Mouse (Mus musculus) neural tube, embryonic 14.5 days (tissue): ENCODE measurements at regions not wholly inside any gene's neighbourhood (a gene's known extent, or its start where the extent isn't known, plus 50 kb on each side); places are given as distances from the start of the nearest gene placed in this dataset.
A peak's percentile ranks its signal among the peaks of the same experiment; 100 is the strongest.

Source experiments
- ATAC-seq: fragments of 200-750 bp; cut with Nextera tagmentation; 2 replicates; pipeline ENCODE4 v1.8.0; 2017; ENCODE audit warnings: low read depth, mild to moderate bottlenecking, moderate TSS enrichment, moderate library complexity
- H3K27ac ChIP-seq: fragments of 300-500 bp; sonication (generic); 2 replicates; pipeline ENCODE4 v1.5.1; 2014; ENCODE audit warnings: low read depth, mild to moderate bottlenecking, control low read depth, low read length, moderate library complexity, mixed read lengths
- H3K27me3 ChIP-seq: fragments of 300-500 bp; sonication (generic); 2 replicates; pipeline ENCODE4 v1.6.1; 2014; ENCODE audit warnings: low read length; ENCODE audit not compliant: control insufficient read depth, insufficient read depth
- H3K36me3 ChIP-seq: fragments of 300-500 bp; sonication (generic); 2 replicates; pipeline ENCODE4 v1.6.1; 2014; ENCODE audit warnings: low read length, mixed read lengths; ENCODE audit not compliant: control insufficient read depth, insufficient read depth
- H3K4me1 ChIP-seq: fragments of 300-500 bp; sonication (generic); 2 replicates; pipeline ENCODE4 v1.6.1; 2014; ENCODE audit warnings: low read length; ENCODE audit not compliant: control insufficient read depth, insufficient read depth
- H3K4me2 ChIP-seq: fragments of 300-500 bp; sonication (generic); 2 replicates; pipeline ENCODE4 v1.6.1; 2014; ENCODE audit warnings: mild to moderate bottlenecking, low read depth, low read length, control low read depth
- H3K4me3 ChIP-seq: fragments of 300-500 bp; sonication (generic); 2 replicates; pipeline ENCODE4 v1.5.1; 2014; ENCODE audit warnings: low read depth, low read length, control low read depth, mixed read lengths
- H3K9ac ChIP-seq: fragments of 300-500 bp; sonication (generic); replicated peaks from 2 replicates; pipeline ENCODE4 v1.6.1; 2014; ENCODE audit warnings: low read depth, mild to moderate bottlenecking, control low read depth, low read length, mixed read lengths
- H3K9me3 ChIP-seq: fragments of 300-500 bp; sonication (generic); 2 replicates; pipeline ENCODE4 v1.6.1; 2016; ENCODE audit warnings: low read length; ENCODE audit not compliant: control insufficient read depth
- WGBS: fragments of 180-500 bp; shearing (Covaris S2); extraction: QIAGEN DNeasy Blood & Tissue Kit; methylation state at CpG from one replicate; pipeline ENCODE4 v1.1.7; 2014; 5-methylcytosine and 5-hydroxymethylcytosine counted together

DNA sequence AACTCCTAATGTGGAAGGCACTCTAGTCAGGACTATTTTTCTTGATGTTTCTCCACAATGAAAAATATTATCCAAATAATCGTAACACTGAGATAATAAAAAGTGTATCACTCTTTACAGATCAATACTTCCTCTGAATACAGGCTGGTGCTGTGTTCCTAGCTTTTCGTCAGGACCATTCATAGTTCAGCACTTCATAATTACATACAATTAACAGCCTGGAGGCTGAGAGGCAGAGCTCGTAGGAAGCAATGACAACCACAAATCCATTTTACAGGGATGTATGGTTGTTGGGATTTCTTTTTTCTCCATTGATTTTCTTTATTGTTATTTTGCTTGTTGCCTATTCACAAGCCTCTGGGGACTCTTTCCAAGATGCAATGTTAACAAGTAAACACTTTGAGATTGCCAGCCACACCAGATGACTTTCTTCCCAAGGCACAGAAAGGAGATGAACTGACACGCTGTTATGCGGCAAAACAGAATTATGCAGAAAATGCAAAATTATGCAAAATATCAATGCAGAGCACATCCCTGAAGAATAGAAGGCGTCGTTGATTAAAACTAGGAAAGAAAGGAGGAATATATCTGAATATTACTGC is 142.2 kb downstream of the Rps29 start:
- Histone ChIP-seq H3K9ac (no peak overlapping the region), H3K27ac (no peak overlapping the region), H3K4me1 (no peaks in the 10 kb centered on the region), H3K4me3 (no peak overlapping the region), H3K27me3 (no peaks in the 10 kb centered on the region), H3K36me3 (no peaks in the 10 kb centered on the region), H3K4me2 (no peak overlapping the region), H3K9me3 (no peaks in the 10 kb centered on the region)
- ATAC-seq = no peak
- WGBS = 65% methylated on average over 7 of the region's 7 CpGs

DNA sequence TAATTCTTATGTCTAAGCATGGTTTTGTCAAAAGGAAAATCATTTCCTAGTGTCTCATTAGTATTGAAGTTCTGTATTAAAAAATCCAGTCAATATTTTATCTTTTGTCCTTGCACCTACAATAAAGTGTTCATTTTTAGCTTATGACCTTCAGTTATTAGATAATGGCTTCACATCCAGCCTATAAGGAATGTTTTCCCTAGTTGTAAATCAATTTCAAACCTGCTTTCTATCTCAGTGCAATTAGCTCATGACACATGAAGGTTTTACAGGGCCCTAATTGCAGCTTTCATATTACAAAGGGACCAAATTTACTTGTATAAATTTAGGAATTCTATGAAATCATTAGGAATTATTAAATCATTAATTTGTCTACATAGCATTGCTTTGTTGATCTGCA is 153.8 kb downstream of the Rps29 start:
- Histone ChIP-seq H3K27ac (no peak overlapping the region), H3K9me3 (no peaks in the 10 kb centered on the region), H3K9ac (no peak overlapping the region), H3K4me3 (no peak overlapping the region), H3K36me3 (no peaks in the 10 kb centered on the region), H3K4me1 (no peaks in the 10 kb centered on the region), H3K4me2 (no peak overlapping the region), H3K27me3 (no peaks in the 10 kb centered on the region)
- ATAC-seq = no peak

GRCm38 (mm10) chr12:69002106-69002505 is 156.9 kb downstream of the Rps29 start:
- H3K4me2 ChIP-seq = no peak overlapping the region
- H3K4me1 ChIP-seq = no peaks in the 10 kb centered on the region
- no peak overlapping the region for H3K27ac ChIP-seq
- H3K36me3 ChIP-seq = no peaks in the 10 kb centered on the region
- WGBS = 86% methylated on average over 5 of the region's 5 CpGs
- no peak overlapping the region for H3K9ac ChIP-seq
- no peaks in the 10 kb centered on the region for H3K27me3 ChIP-seq
- no peaks in the 10 kb centered on the region for H3K9me3 ChIP-seq
- no peak overlapping the region for H3K4me3 ChIP-seq
- ATAC-seq = no peak

DNA sequence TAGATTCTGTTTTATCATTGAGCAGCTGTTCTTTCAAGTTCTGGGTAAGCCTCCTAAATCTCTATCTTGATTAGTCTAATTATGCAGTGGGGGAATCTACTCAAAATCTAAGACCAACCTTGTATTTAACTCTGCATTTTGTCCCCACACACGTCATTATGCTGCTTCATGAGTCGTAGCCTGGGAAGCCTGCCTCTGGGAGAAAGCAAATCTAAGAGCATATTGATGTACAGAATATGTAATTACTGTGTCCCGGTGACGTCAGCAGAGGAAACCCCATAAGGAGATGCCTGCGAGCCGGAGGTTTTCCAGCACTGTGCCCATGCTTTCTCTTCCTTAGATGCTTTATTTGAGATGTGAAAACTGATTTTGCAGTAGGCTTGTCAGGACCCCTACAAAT is 161.7 kb downstream of the Rps29 start:
- WGBS = 42% methylated on average over 6 of the region's 6 CpGs
- Histone ChIP-seq H3K36me3 (no peaks in the 10 kb centered on the region), H3K9me3 (no peaks in the 10 kb centered on the region), H3K27ac (no peak overlapping the region; the same call in 1 of the 2 replicates), H3K9ac (no peak overlapping the region), H3K4me1 (no peaks in the 10 kb centered on the region), H3K27me3 (no peaks in the 10 kb centered on the region), H3K4me3 (no peak overlapping the region), H3K4me2 (no peak overlapping the region)
- ATAC-seq = peak; percentile 71; the same call in 1 of the 2 replicates

- Histone ChIP-seq H3K9me3 (no peaks in the 10 kb centered on the region), H3K4me2 (no peak overlapping the region), H3K27ac (peak overlapping the region; percentile 44; the same call in 1 of the 2 replicates), H3K36me3 (no peaks in the 10 kb centered on the region), H3K4me1 (no peaks in the 10 kb centered on the region), H3K27me3 (no peaks in the 10 kb centered on the region), H3K9ac (no peak overlapping the region), H3K4me3 (no peak overlapping the region)
- no peak; the same call in 1 of the 2 replicates for ATAC-seq
- 45% methylated on average over 12 of the region's 12 CpGs for WGBS
These were observed 162.2 kb downstream of the Rps29 start for GRCm38 (mm10) chr12:68996740-68997139.

GRCm38 (mm10) chr12:68980640-68981039 is 178.3 kb downstream of the Rps29 start:
- Histone ChIP-seq H3K4me1 (no peaks in the 10 kb centered on the region), H3K27me3 (no peaks in the 10 kb centered on the region), H3K36me3 (no peaks in the 10 kb centered on the region), H3K27ac (no peak overlapping the region), H3K9ac (no peak overlapping the region), H3K4me3 (no peak overlapping the region), H3K4me2 (no peak overlapping the region), H3K9me3 (no peaks in the 10 kb centered on the region)
- WGBS = 98% methylated on average over 4 of the region's 4 CpGs
- ATAC-seq = no peak

- H3K9ac ChIP-seq = no peak overlapping the region
- H3K4me3 ChIP-seq = no peak overlapping the region
- no peak overlapping the region for H3K4me2 ChIP-seq
- no peaks in the 10 kb centered on the region for H3K27me3 ChIP-seq
- 85% methylated on average over 4 of the region's 4 CpGs for WGBS
- H3K9me3 ChIP-seq = no peaks in the 10 kb centered on the region
- H3K4me1 ChIP-seq = no peaks in the 10 kb centered on the region
- H3K27ac ChIP-seq = no peak overlapping the region
- H3K36me3 ChIP-seq = no peaks in the 10 kb centered on the region
- ATAC-seq = no peak
These were observed 178.8 kb downstream of the Rps29 start for GRCm38 (mm10) chr12:68980173-68980572.

DNA sequence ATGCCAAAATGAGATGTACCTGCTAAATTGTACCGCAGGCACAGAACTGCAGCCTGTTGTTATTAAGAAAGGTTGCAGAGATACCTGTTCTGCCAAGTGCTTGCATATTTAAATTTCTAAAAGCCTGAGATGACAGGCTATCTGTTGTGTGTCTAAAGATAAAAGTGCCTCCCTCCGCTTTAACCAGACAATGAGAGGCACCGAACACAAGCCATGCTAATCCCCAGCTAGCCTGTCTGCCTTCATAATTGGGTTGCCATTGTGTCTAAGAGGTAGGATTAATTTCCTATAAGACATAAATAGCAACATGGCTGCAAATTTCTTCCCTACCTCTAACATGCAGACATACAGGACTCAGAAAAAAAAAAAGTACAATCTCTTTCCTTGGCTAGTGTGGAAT is 179.8 kb downstream of the Rps29 start:
- H3K27ac ChIP-seq = no peak overlapping the region
- H3K9me3 ChIP-seq = no peaks in the 10 kb centered on the region
- no peak overlapping the region for H3K9ac ChIP-seq
- H3K27me3 ChIP-seq = no peaks in the 10 kb centered on the region
- 96% methylated on average over 3 of the region's 3 CpGs for WGBS
- ATAC-seq = no peak
- H3K4me1 ChIP-seq = no peaks in the 10 kb centered on the region
- no peak overlapping the region for H3K4me3 ChIP-seq
- H3K4me2 ChIP-seq = no peak overlapping the region
- H3K36me3 ChIP-seq = no peaks in the 10 kb centered on the region

- Histone ChIP-seq H3K27me3 (no peaks in the 10 kb centered on the region), H3K4me3 (no peak overlapping the region), H3K4me1 (no peaks in the 10 kb centered on the region), H3K36me3 (no peaks in the 10 kb centered on the region), H3K9me3 (no peaks in the 10 kb centered on the region), H3K27ac (no peak overlapping the region), H3K9ac (no peak overlapping the region), H3K4me2 (no peak overlapping the region)
- no peak for ATAC-seq
- 76% methylated on average over 4 of the region's 4 CpGs for WGBS
These were observed 181.7 kb downstream of the Rps29 start for GRCm38 (mm10) chr12:68977276-68977675.
